Comparison of ENCODE assay signal across 8 mouse cellular contexts in genomic region chr8:84192555-84192954, GRCm38 (mm10). TPM values are rescaled to one million over a fixed set of nuclear protein-coding genes. Genes with fewer than 3 reads are reported as not detected.
A peak's percentile ranks its signal among the peaks of the same experiment; 100 is the strongest.
DNase-seq lines count a peak whose midpoint lies in the region; ATAC-seq and TF ChIP-seq lines count a peak whose summit lies in the region.

No protein-coding gene starts in this region.

- no peaks in the 10 kb centered on the region for H3K79me2 ChIP-seq in macrophage (ENCODE audit: inconsistent target)

- H3K4me2 ChIP-seq in forebrain, embryonic 12.5 days, result peak overlapping the region; percentile 39

- H3K4me3 ChIP-seq in E14TG2a.4 (replicated peaks; ENCODE audit: low read length), result peak overlapping the region; percentile 78
- peak overlapping the region; percentile 23 for H3K4me3 ChIP-seq in forebrain, embryonic 12.5 days (replicated peaks)
- peak overlapping the region; percentile 42 for H3K4me3 ChIP-seq in macrophage (ENCODE audit: inconsistent target)

- no peaks in the 10 kb centered on the region for H3K9me3 ChIP-seq in E14TG2a.4 (ENCODE audit: low read length)
- no peaks in the 10 kb centered on the region for H3K9me3 ChIP-seq in forebrain, embryonic 12.5 days

- WGBS in forebrain, embryonic 12.5 days, result 5% methylated on average over 33 of the region's 33 CpGs
- WGBS in macrophage (ENCODE audit: missing documents), result 3% methylated on average over 17 of the region's 33 CpGs

- TF ChIP-seq CTCF in E14TG2a.4 (conservative IDR thresholded peaks at IDR 0.05; ENCODE audit: low read length), result no peak

- H3K36me3 ChIP-seq in E14TG2a.4 (ENCODE audit: insufficient read depth, low read length) (no peaks in the 10 kb centered on the region), macrophage (ENCODE audit: inconsistent target) (no peaks in the 10 kb centered on the region)
- H3K36me3 ChIP-seq in forebrain, embryonic 12.5 days (replicated peaks), result no peaks in the 10 kb centered on the region

- peak; percentile 77 for DNase-seq in adrenal gland, adult 8-10 months
- peak; percentile 91 for DNase-seq in heart, postnatal 10 days
- peak; percentile 68 to 78 for DNase-seq in layer of hippocampus, postnatal 10 days (ENCODE audit: low spot score in 2 of 2)
- DNase-seq in right cerebral cortex, adult 18-20 months, result peak; percentile 70
- peak; percentile 83 to 85 for DNase-seq in urinary bladder, postnatal 36 days (ENCODE audit: low spot score in 2 of 2)

- H3K27ac ChIP-seq in forebrain, embryonic 12.5 days, result peak overlapping the region; percentile 57; the same call in 1 of the 2 replicates
- peak overlapping the region; percentile 99 for H3K27ac ChIP-seq in macrophage

- peak; percentile 70 for ATAC-seq in forebrain, embryonic 12.5 days (ENCODE audit: low FRiP score)

- H3K27me3 ChIP-seq in E14TG2a.4 (ENCODE audit: insufficient read depth, low read length), result no peaks in the 10 kb centered on the region
- H3K27me3 ChIP-seq in forebrain, embryonic 12.5 days, result peaks cover 8% of the 10 kb centered on the region; the same call in 1 of the 2 replicates

- intact Hi-C loops in heart, postnatal 10 days (cut with DNase I), result no loop called here

- H3K4me1 ChIP-seq in E14TG2a.4 (replicated peaks; ENCODE audit: low read depth, low read length), result peaks cover 79% of the 10 kb centered on the region
- H3K4me1 ChIP-seq in forebrain, embryonic 12.5 days, result peaks cover 20% of the 10 kb centered on the region

- H3K9ac ChIP-seq in forebrain, embryonic 12.5 days, result no peak overlapping the region; the same call in 1 of the 2 replicates

RNA-seq across cellular contexts. Expression of gene Nanos3, which starts 7.5 kb away (rescaled TPM):
- total RNA-seq in adrenal gland, adult 8-10 months (2022), result 1 to 10 TPM in 2 of 4 experiments, under 1 TPM in 2; 0.75 to 2.9 (median 1.2) TPM
- 5.9 and 6.0 TPM in 2 replicates for polyA plus RNA-seq in forebrain, embryonic 12.5 days (2016; fragmentation: Nextera tagmentation; extraction: Ambion mirVana)
- 1 to 10 TPM; 3.6 to 4.1 TPM for total RNA-seq in heart, postnatal 10 days (2021)
- 1 to 10 TPM; 7.8 to 8.4 TPM for total RNA-seq in layer of hippocampus, postnatal 10 days (2021)
- not detected for total RNA-seq in macrophage (2018; cell fraction: chromatin; rRNA removed)
- not detected for total RNA-seq in macrophage (2018; cell fraction: cytosol; rRNA removed)
- total RNA-seq in macrophage (2018; cell fraction: nucleus; rRNA removed), result not detected
- not detected in 3 replicates for polyA plus RNA-seq in macrophage (2018)

RNA-seq across cellular contexts. Expression of gene Zswim4, which starts 44.3 kb away (rescaled TPM):
- 10 to 100 TPM; 36.2 to 53.9 (median 48.0) TPM for total RNA-seq in adrenal gland, adult 8-10 months (2022)
- 47.7 and 53.4 TPM in 2 replicates for polyA plus RNA-seq in forebrain, embryonic 12.5 days (2016; fragmentation: Nextera tagmentation; extraction: Ambion mirVana)
- total RNA-seq in heart, postnatal 10 days (2021), result 10 to 100 TPM; 10.5 to 11.3 TPM
- 10 to 100 TPM; 18.0 to 18.3 TPM for total RNA-seq in layer of hippocampus, postnatal 10 days (2021)
- total RNA-seq in macrophage (2018; cell fraction: chromatin; rRNA removed), result 100 to 1,000 TPM in 10 of 26 experiments, 10 to 100 TPM in 16; 14.9 to 367 (median 57.3) TPM
- 100 to 1,000 TPM in 3 of 26 experiments, 10 to 100 TPM in 15, 1 to 10 TPM in 8; 8.4 to 139 (median 12.8) TPM for total RNA-seq in macrophage (2018; cell fraction: cytosol; rRNA removed)
- 100 to 1,000 TPM in 9 of 26 experiments, 10 to 100 TPM in 17; 10.4 to 250 (median 62.3) TPM for total RNA-seq in macrophage (2018; cell fraction: nucleus; rRNA removed)
- 5.1 to 8.7 TPM (median 7.9 TPM) in 3 replicates for polyA plus RNA-seq in macrophage (2018)

RNA-seq across cellular contexts. Expression of gene 4930432K21Rik, which starts 44.7 kb away (rescaled TPM):
- total RNA-seq in adrenal gland, adult 8-10 months (2022), result under 1 TPM; 0.38 to 0.81 (median 0.40) TPM
- 2.1 and 2.3 TPM in 2 replicates for polyA plus RNA-seq in forebrain, embryonic 12.5 days (2016; fragmentation: Nextera tagmentation; extraction: Ambion mirVana)
- total RNA-seq in heart, postnatal 10 days (2021), result under 1 TPM; 0.22 to 0.32 TPM
- 1 to 10 TPM; 1.5 to 1.7 TPM for total RNA-seq in layer of hippocampus, postnatal 10 days (2021)
- 1 to 10 TPM in 1 of 26 experiments, under 1 TPM in 11, not detected in 14; 0.33 to 1.3 (median 0.48) TPM for total RNA-seq in macrophage (2018; cell fraction: chromatin; rRNA removed)
- under 1 TPM in 23 of 26 experiments, not detected in 3; 0.03 to 0.29 (median 0.12) TPM for total RNA-seq in macrophage (2018; cell fraction: cytosol; rRNA removed)
- under 1 TPM in 8 of 26 experiments, not detected in 18; 0.18 to 0.61 (median 0.39) TPM for total RNA-seq in macrophage (2018; cell fraction: nucleus; rRNA removed)
- 0.41 to 0.82 TPM (median 0.47 TPM) in 3 replicates for polyA plus RNA-seq in macrophage (2018)

RNA-seq across cellular contexts. Expression of gene Cc2d1a, which starts 44.8 kb away (rescaled TPM):
- 10 to 100 TPM; 33.9 to 51.2 (median 40.3) TPM for total RNA-seq in adrenal gland, adult 8-10 months (2022)
- 17.7 and 20.4 TPM in 2 replicates for polyA plus RNA-seq in forebrain, embryonic 12.5 days (2016; fragmentation: Nextera tagmentation; extraction: Ambion mirVana)
- 10 to 100 TPM; 13.3 to 14.1 TPM for total RNA-seq in heart, postnatal 10 days (2021)
- 10 to 100 TPM; 59.8 to 68.1 TPM for total RNA-seq in layer of hippocampus, postnatal 10 days (2021)
- 10 to 100 TPM in 23 of 26 experiments, 1 to 10 TPM in 3; 7.9 to 63.0 (median 37.4) TPM for total RNA-seq in macrophage (2018; cell fraction: chromatin; rRNA removed)
- total RNA-seq in macrophage (2018; cell fraction: cytosol; rRNA removed), result 10 to 100 TPM; 14.7 to 29.5 (median 23.4) TPM
- total RNA-seq in macrophage (2018; cell fraction: nucleus; rRNA removed), result 10 to 100 TPM in 25 of 26 experiments, 1 to 10 TPM in 1; 8.4 to 33.9 (median 20.7) TPM
- 21.7 to 24.3 TPM (median 22.4 TPM) in 3 replicates for polyA plus RNA-seq in macrophage (2018)

RNA-seq across cellular contexts. Expression of gene D8Ertd738e, which starts 57.0 kb away (rescaled TPM):
- total RNA-seq in adrenal gland, adult 8-10 months (2022), result 100 to 1,000 TPM; 171 to 296 (median 225) TPM
- 267 and 271 TPM in 2 replicates for polyA plus RNA-seq in forebrain, embryonic 12.5 days (2016; fragmentation: Nextera tagmentation; extraction: Ambion mirVana)
- 100 to 1,000 TPM; 222 to 230 TPM for total RNA-seq in heart, postnatal 10 days (2021)
- 100 to 1,000 TPM; 138 to 140 TPM for total RNA-seq in layer of hippocampus, postnatal 10 days (2021)
- total RNA-seq in macrophage (2018; cell fraction: chromatin; rRNA removed), result 10 to 100 TPM in 24 of 26 experiments, 1 to 10 TPM in 2; 5.9 to 54.7 (median 20.9) TPM
- 100 to 1,000 TPM; 149 to 210 (median 177) TPM for total RNA-seq in macrophage (2018; cell fraction: cytosol; rRNA removed)
- 10 to 100 TPM; 15.7 to 76.5 (median 48.7) TPM for total RNA-seq in macrophage (2018; cell fraction: nucleus; rRNA removed)
- 203 to 260 TPM (median 230 TPM) in 3 replicates for polyA plus RNA-seq in macrophage (2018)

Comparison
In these comparisons a context has a peak if more than half of its experiments do, and no peak if none do; other contexts are left out.
1. Peak in every context shown above with its lines: DNase-seq, ATAC-seq, H3K4me3 ChIP-seq and H3K27ac ChIP-seq.
2. H3K4me3 ChIP-seq: peak in every context shown above with its lines; median percentile 78 in E14TG2a.4; 42 in macrophage; 23 in forebrain, embryonic 12.5 days.